Mouse (Mus musculus): ENCODE measurements around the gene Idi2. TPM values are rescaled to one million over a fixed set of nuclear protein-coding genes. Genes with fewer than 3 reads are reported as not detected.
"Not testable (repeated sequence)": the region's sequence is repeated elsewhere in the genome, so short reads cannot be mapped to it uniquely, and the experiment has no call there.

The Idi2 gene
- total RNA-seq, 2 experiments from 2014 or later: not detected

- DNase-seq (ENCODE audit: low spot score in 2 of 2): peak; percentile 96 to 98
These were observed 43.5 kb downstream of the Idi2 start, which contains the start of gene Gtpbp4 for GRCm38 (mm10) chr13:8995990-8996786. Gtpbp4 (minus strand) TSS chr13:8996083.

GRCm38 (mm10) chr13:8997221-8997620 is 44.6 kb downstream of the Idi2 start:
- not testable (repeated sequence) for DNase-seq (ENCODE audit: low spot score in 2 of 2)

- no peak for DNase-seq (ENCODE audit: low spot score in 2 of 2)
These were observed 46.8 kb downstream of the Idi2 start for GRCm38 (mm10) chr13:8999464-8999863.

- no peak for DNase-seq (ENCODE audit: low spot score in 2 of 2)
These were observed 50.6 kb downstream of the Idi2 start for GRCm38 (mm10) chr13:9003306-9003705.

Small RNA genes within 50 kb of the gene (microRNA-seq; reads per million reads assigned to microRNA genes)
- gene Gm22750: 0 reads per million in 2 experiments

Other genes with a start within 250 kb of the Idi2 start
- gene Wdr37, start 81.0 kb upstream of the Idi2 start, total RNA-seq (2021): 100 to 1,000 TPM in 1 of 2 experiments, 10 to 100 TPM in 1; 82.3 to 100 TPM
- gene Idi1, start 67.4 kb upstream of the Idi2 start, total RNA-seq (2021): 10 to 100 TPM; 31.9 to 32.9 TPM
- not detected for gene Gm9745, start 4.6 kb upstream of the Idi2 start, total RNA-seq (2021)
- gene Gtpbp4, start 43.2 kb downstream of the Idi2 start, total RNA-seq (2021): 10 to 100 TPM; 42.4 to 45.9 TPM
- gene Larp4b, start 141.0 kb downstream of the Idi2 start, total RNA-seq (2021): 10 to 100 TPM; 68.0 to 70.3 TPM